Mouse (Mus musculus) bone marrow macrophage, adult 2 months (primary cell): ENCODE measurements around the gene Ogfod3.

ENCODE experiments used
- CTCF ChIP-seq: IDR thresholded peaks from 2 replicates; pipeline ENCODE4 v1.5.1; 2012; ENCODE audit warnings: low read depth, mild to moderate bottlenecking, low read length, moderate library complexity
- POLR2A ChIP-seq: IDR thresholded peaks from 2 replicates; pipeline ENCODE4 v1.6.1; 2012; ENCODE audit warnings: mild to moderate bottlenecking, low read depth, low read length, borderline replicate concordance

DNA sequence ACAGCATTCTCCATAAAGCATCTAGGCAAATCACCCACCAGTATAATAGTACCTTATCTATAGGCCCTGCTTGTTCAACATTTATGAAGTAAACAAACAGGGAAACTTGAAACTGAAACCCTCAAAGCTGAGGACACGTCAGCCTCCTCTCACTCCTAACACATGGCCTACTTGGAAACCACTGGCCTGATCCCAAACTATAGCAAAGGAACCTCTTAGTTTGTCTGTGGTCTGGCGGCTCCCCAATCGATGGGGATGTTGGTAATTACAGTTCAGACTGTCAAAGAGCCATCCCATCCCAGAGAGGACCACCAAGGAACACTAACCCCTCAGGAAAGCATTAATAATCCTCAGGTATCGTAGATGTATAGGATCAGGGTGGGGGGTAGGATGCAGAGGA lies 4.7 kb downstream of the Ogfod3 start:
- TF ChIP-seq POLR2A (no peak), CTCF (no peak)
